Mouse (Mus musculus): ENCODE data around the gene Olfr1039. TPM values are rescaled to one million over a fixed set of nuclear protein-coding genes. Genes with fewer than 3 reads are reported as not detected.
"Not testable (repeated sequence)": the region's sequence is repeated elsewhere in the genome, so short reads cannot be mapped to it uniquely, and the experiment has no call there.

The Olfr1039 gene
- not detected in 2 replicates for polyA plus RNA-seq (2015; fragmentation: Nextera tagmentation; extraction: Ambion mirVana)

DNA sequence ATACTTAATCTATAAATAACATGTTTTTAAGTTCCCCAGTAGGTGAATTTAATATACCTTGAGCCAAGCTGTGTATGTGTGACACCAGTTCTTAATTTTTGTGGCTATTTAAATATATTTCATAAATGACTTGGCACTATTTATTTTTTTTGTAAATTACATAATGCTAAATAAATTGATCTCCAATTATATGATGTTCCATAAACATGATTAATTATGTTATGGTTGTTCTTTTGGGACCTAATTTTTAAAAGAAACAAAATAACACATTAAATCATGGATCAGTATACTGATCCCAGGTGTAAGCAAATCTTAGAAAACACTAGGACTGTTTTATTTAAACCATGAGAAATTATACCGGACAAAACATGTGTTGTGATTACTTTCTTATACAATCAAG, at the start of gene Olfr1039:
TSS of gene Olfr1039 (minus strand) at position 101 of the 400 bp plus-strand sequence.
- ATAC-seq (ENCODE audit: borderline replicate concordance, extremely low read depth, low FRiP score, low TSS enrichment), result no peak
- WGBS, result 96% methylated on average over 1 of the region's 1 CpGs
- Histone ChIP-seq H3K9ac (no peak within 1 kb of the TSS), H3K9me3 (no peaks in the 10 kb centered on the region), H3K27me3 (no peaks in the 10 kb centered on the region), H3K4me3 (no peak within 1 kb of the TSS), H3K36me3 (no peaks in the 10 kb centered on the region), H3K4me2 (no peak within 1 kb of the TSS), H3K4me1 (no peaks in the 10 kb centered on the region), H3K27ac (no peak within 1 kb of the TSS)

DNA sequence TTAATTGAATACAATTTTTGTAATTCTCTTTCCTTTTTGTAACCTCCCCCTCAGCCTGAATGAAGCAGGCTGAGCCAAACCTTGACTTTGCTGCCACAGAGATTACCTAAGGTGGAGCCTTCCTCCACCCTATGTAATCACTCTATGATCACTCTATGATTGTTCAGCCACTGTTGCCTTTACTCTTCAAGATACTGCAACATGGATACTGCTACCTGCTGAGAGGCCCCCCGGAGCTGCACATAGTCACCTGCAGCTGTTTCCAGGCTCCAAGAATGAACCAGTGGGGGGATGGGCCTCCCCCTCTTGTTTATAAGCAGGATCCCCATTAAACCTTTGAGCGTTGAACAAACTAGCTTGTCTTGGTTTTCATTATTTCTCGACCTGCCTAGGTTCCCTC, 44.2 kb upstream of the Olfr1039 start:
- Histone ChIP-seq H3K4me2 (no peak overlapping the region), H3K36me3 (no peaks in the 10 kb centered on the region), H3K4me1 (no peaks in the 10 kb centered on the region), H3K27me3 (no peaks in the 10 kb centered on the region), H3K9ac (no peak overlapping the region), H3K9me3 (no peaks in the 10 kb centered on the region), H3K27ac (no peak overlapping the region), H3K4me3 (no peak overlapping the region)
- WGBS, result 87% methylated on average over 3 of the region's 3 CpGs
- no peak for ATAC-seq (ENCODE audit: borderline replicate concordance, extremely low read depth, low FRiP score, low TSS enrichment)

DNA sequence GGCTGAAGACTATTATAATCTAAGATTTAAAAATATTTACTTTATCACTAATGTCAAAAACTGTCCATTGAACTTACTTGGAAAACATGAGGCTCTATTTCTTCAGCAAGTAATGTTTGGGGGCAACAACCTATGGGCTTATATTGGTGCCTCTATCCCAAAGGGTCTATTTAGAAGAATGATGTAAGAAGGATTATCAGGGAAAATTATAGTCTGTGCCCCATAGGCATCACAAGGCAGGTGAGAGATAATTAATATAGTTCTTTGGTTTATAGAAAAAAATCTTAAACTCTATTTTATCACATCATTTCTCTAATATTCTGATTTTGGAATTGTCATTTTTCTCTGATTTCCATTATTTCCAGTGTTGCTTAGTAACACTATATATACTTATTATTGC, 42.0 kb upstream of the Olfr1039 start, which contains the start of gene Olfr1044:
TSS of gene Olfr1044 (minus strand) at position 101 of the 400 bp plus-strand sequence.
- Histone ChIP-seq H3K27ac (no peak within 1 kb of the TSS), H3K4me1 (no peaks in the 10 kb centered on the region), H3K4me3 (no peak within 1 kb of the TSS), H3K9ac (no peak within 1 kb of the TSS), H3K36me3 (no peaks in the 10 kb centered on the region), H3K4me2 (no peak within 1 kb of the TSS), H3K27me3 (no peaks in the 10 kb centered on the region), H3K9me3 (no peaks in the 10 kb centered on the region)
- no peak for ATAC-seq (ENCODE audit: borderline replicate concordance, extremely low read depth, low FRiP score, low TSS enrichment)

DNA sequence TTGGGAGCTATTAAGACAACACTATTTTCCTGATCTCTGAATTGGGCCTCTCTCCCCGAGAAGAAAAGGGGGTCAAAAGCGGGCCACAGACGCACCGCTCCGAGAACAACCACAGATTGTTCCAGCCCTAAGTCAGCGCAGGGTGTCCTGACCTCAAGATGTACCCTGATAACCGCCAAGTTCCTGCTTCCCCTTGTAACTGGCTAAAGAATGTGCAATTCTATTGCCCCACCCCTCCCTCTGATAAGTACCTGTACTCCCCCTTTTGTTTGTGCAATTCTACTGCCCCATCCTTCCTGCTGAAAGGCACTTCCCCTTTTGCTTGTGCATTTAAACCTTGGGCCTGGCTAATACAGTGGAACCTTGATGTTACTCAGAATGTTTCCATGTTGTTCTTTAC, 39.7 kb upstream of the Olfr1039 start:
- not testable (repeated sequence) for ATAC-seq (ENCODE audit: borderline replicate concordance, extremely low read depth, low FRiP score, low TSS enrichment); H3K27me3 ChIP-seq; H3K9me3 ChIP-seq; H3K27ac ChIP-seq; H3K4me2 ChIP-seq; H3K9ac ChIP-seq; H3K4me1 ChIP-seq; H3K4me3 ChIP-seq; H3K36me3 ChIP-seq
- 69% methylated on average over 7 of the region's 7 CpGs for WGBS

DNA sequence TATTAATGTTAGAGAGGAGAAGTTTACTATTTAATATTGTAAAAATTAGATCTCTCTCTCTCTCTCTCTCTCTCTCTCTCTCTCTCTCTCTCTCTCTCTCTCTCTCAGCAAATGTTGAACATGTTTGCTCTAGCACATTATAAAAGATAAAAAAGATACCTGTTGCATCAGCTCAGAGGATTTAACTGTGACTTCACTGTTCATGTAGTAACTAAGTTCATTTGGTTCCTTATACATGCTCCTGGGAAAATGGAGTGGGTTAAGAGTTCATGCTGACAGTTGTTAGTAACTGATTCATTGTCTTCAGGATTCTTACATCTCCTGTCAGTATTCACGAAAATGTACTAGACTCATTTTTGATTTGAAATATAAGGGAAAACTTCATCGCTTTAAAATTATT, 31.7 kb upstream of the Olfr1039 start, which contains the start of gene Olfr1043:
TSS of gene Olfr1043 (minus strand) at position 101 of the 400 bp plus-strand sequence.
- no peak within 1 kb of the TSS for H3K4me3 ChIP-seq
- H3K27me3 ChIP-seq, result no peaks in the 10 kb centered on the region
- no peak for ATAC-seq (ENCODE audit: borderline replicate concordance, extremely low read depth, low FRiP score, low TSS enrichment)
- no peak within 1 kb of the TSS for H3K27ac ChIP-seq
- H3K4me1 ChIP-seq, result no peaks in the 10 kb centered on the region
- H3K9me3 ChIP-seq, result no peaks in the 10 kb centered on the region
- H3K4me2 ChIP-seq, result no peak within 1 kb of the TSS
- 81% methylated on average over 2 of the region's 2 CpGs for WGBS
- H3K9ac ChIP-seq, result no peak within 1 kb of the TSS
- H3K36me3 ChIP-seq, result no peaks in the 10 kb centered on the region

DNA sequence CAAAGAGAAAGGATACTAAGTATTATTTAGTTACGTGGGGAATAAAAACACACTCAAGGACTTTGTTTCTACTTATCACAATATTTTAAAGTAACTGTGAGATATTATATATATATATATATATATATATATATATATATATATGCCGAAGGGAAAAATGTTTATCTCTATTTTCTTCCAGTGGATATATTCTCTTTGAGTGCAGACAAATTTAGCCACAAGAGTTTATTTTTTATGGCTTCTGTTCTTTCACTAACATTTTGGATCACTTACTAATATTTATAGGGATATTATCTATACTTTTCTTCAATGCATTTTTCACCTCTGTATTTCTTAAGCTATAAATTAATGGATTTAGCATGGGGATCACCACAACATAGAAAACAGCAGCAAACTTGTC, 26.0 kb upstream of the Olfr1039 start, which contains the start of gene Olfr1042:
TSS of gene Olfr1042 (minus strand) at position 101 of the 400 bp plus-strand sequence.
- Histone ChIP-seq H3K9ac (no peak within 1 kb of the TSS), H3K4me1 (no peaks in the 10 kb centered on the region), H3K9me3 (no peaks in the 10 kb centered on the region), H3K4me3 (no peak within 1 kb of the TSS), H3K4me2 (no peak within 1 kb of the TSS), H3K36me3 (no peaks in the 10 kb centered on the region), H3K27me3 (no peaks in the 10 kb centered on the region), H3K27ac (no peak within 1 kb of the TSS)
- 79% methylated on average over 2 of the region's 2 CpGs for WGBS
- ATAC-seq (ENCODE audit: borderline replicate concordance, extremely low read depth, low FRiP score, low TSS enrichment), result no peak

DNA sequence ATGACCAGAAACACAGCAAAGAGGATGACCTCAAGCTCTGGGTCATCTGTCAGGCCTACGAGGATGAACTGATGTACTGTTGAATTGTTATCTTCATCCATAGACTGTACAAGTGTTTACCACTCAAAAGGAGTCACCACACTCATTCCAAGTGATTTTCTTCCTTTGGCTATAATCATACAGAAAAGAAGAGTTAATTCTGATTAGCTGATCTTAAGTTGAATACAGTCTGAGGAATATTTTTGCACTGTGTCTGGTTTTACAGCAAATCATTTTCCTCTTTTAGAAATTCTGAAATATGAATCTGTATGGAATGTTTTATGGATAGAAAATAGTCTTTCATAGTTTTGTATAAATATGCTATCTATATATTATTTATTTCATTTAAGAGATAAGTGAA, 10.9 kb upstream of the Olfr1039 start, which contains the start of gene Olfr1040:
TSS of gene Olfr1040 (minus strand) at position 101 of the 400 bp plus-strand sequence.
- H3K9me3 ChIP-seq, result no peaks in the 10 kb centered on the region
- H3K27ac ChIP-seq, result no peak within 1 kb of the TSS
- no peak for ATAC-seq (ENCODE audit: borderline replicate concordance, extremely low read depth, low FRiP score, low TSS enrichment)
- H3K9ac ChIP-seq, result no peak within 1 kb of the TSS
- 62% methylated on average over 1 of the region's 1 CpGs for WGBS
- no peaks in the 10 kb centered on the region for H3K4me1 ChIP-seq
- no peaks in the 10 kb centered on the region for H3K36me3 ChIP-seq
- H3K4me3 ChIP-seq, result no peak within 1 kb of the TSS
- H3K27me3 ChIP-seq, result no peaks in the 10 kb centered on the region
- no peak within 1 kb of the TSS for H3K4me2 ChIP-seq

DNA sequence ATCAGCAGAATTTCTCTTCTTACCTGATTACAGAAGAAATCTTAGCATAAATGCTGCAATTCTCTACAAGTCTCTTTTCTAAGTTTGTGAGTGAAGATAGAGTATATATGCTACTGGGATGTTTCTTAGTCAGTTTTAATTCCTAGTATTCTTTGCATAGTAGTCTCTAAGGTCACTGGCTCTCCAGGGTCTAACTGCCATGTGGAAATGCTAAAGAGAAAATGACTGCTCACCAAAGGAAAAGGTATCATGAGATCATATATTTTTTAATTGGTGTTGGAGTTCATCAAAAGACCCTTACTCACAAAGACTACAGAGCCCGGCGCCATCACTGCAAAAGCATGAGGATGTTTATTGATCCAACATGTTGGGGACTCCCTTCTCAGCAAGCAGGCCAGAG, 48.4 kb downstream of the Olfr1039 start, which contains the start of gene Olfr1037:
TSS of gene Olfr1037 (minus strand) at position 101 of the 400 bp plus-strand sequence.
- ATAC-seq (ENCODE audit: borderline replicate concordance, extremely low read depth, low FRiP score, low TSS enrichment), result no peak
- WGBS, result 88% methylated on average over 2 of the region's 2 CpGs
- H3K27me3 ChIP-seq, result no peaks in the 10 kb centered on the region
- no peak within 1 kb of the TSS for H3K4me2 ChIP-seq
- no peaks in the 10 kb centered on the region for H3K9me3 ChIP-seq
- H3K36me3 ChIP-seq, result no peaks in the 10 kb centered on the region
- no peak within 1 kb of the TSS for H3K27ac ChIP-seq
- H3K9ac ChIP-seq, result no peak within 1 kb of the TSS
- H3K4me3 ChIP-seq, result no peak within 1 kb of the TSS
- no peaks in the 10 kb centered on the region for H3K4me1 ChIP-seq

DNA sequence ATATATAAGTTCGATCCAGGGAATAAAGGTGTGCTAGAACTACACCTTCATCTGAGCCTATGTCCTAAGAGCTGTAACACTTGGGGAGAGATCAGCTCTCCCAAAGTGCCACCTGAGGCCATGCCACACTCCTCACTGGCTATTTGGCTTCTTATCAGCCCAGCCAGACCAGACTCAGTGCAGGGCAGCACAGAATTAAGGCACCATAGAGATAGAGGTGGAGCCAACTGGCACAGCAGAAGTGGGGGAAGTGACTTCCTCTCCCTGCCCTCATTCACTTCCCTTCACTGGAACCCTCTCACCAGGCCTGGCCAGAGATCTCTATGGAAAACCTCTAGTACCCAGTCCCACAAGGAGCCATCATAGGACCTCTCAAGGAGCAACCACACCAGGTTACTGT, 55.2 kb downstream of the Olfr1039 start:
- H3K4me3 ChIP-seq; ATAC-seq (ENCODE audit: borderline replicate concordance, extremely low read depth, low FRiP score, low TSS enrichment); H3K27me3 ChIP-seq; H3K27ac ChIP-seq; H3K4me1 ChIP-seq; H3K36me3 ChIP-seq; H3K9ac ChIP-seq; H3K4me2 ChIP-seq; H3K9me3 ChIP-seq: not testable (repeated sequence)
- WGBS, result 88% methylated on average over 1 of the region's 1 CpGs

Other genes with a start within 250 kb of the Olfr1039 start
- not detected in 2 replicates for gene Olfr1024, start 230.9 kb downstream of the Olfr1039 start, polyA plus RNA-seq (2015; fragmentation: Nextera tagmentation; extraction: Ambion mirVana)
- not detected in 2 replicates for gene Olfr1025-ps1, start 220.7 kb downstream of the Olfr1039 start, polyA plus RNA-seq (2015; fragmentation: Nextera tagmentation; extraction: Ambion mirVana)
- gene Olfr1026, start 214.4 kb downstream of the Olfr1039 start, polyA plus RNA-seq (2015; fragmentation: Nextera tagmentation; extraction: Ambion mirVana), result not detected in 2 replicates
- not detected in 2 replicates for gene Olfr1028, start 185.5 kb downstream of the Olfr1039 start, polyA plus RNA-seq (2015; fragmentation: Nextera tagmentation; extraction: Ambion mirVana)
- not detected in 2 replicates for gene Olfr1029, start 162.0 kb downstream of the Olfr1039 start, polyA plus RNA-seq (2015; fragmentation: Nextera tagmentation; extraction: Ambion mirVana)
- not detected in 2 replicates for gene Olfr1030, start 156.7 kb downstream of the Olfr1039 start, polyA plus RNA-seq (2015; fragmentation: Nextera tagmentation; extraction: Ambion mirVana)
- gene Olfr1031, start 145.6 kb downstream of the Olfr1039 start, polyA plus RNA-seq (2015; fragmentation: Nextera tagmentation; extraction: Ambion mirVana), result not detected in 2 replicates
- gene Olfr1032, start 130.4 kb downstream of the Olfr1039 start, polyA plus RNA-seq (2015; fragmentation: Nextera tagmentation; extraction: Ambion mirVana), result not detected in 2 replicates
- gene Olfr1033, start 115.3 kb downstream of the Olfr1039 start, polyA plus RNA-seq (2015; fragmentation: Nextera tagmentation; extraction: Ambion mirVana), result 2.3 and 3.1 TPM in 2 replicates
- gene Olfr1034, start 90.1 kb downstream of the Olfr1039 start, polyA plus RNA-seq (2015; fragmentation: Nextera tagmentation; extraction: Ambion mirVana), result not detected in 2 replicates
- gene Olfr1036, start 61.9 kb downstream of the Olfr1039 start, polyA plus RNA-seq (2015; fragmentation: Nextera tagmentation; extraction: Ambion mirVana), result not detected in 2 replicates
- not detected in 2 replicates for gene Olfr1037, start 48.5 kb downstream of the Olfr1039 start, polyA plus RNA-seq (2015; fragmentation: Nextera tagmentation; extraction: Ambion mirVana)
- gene Olfr1040, start 10.8 kb upstream of the Olfr1039 start, polyA plus RNA-seq (2015; fragmentation: Nextera tagmentation; extraction: Ambion mirVana), result not detected in 2 replicates
- gene Olfr1042, start 25.9 kb upstream of the Olfr1039 start, polyA plus RNA-seq (2015; fragmentation: Nextera tagmentation; extraction: Ambion mirVana), result not detected in 2 replicates
- not detected in 2 replicates for gene Olfr1043, start 31.6 kb upstream of the Olfr1039 start, polyA plus RNA-seq (2015; fragmentation: Nextera tagmentation; extraction: Ambion mirVana)
- gene Olfr1044, start 41.9 kb upstream of the Olfr1039 start, polyA plus RNA-seq (2015; fragmentation: Nextera tagmentation; extraction: Ambion mirVana), result not detected in 2 replicates
- gene Olfr52, start 49.8 kb upstream of the Olfr1039 start, polyA plus RNA-seq (2015; fragmentation: Nextera tagmentation; extraction: Ambion mirVana), result not detected in 2 replicates
- not detected in 2 replicates for gene Olfr1045, start 67.1 kb upstream of the Olfr1039 start, polyA plus RNA-seq (2015; fragmentation: Nextera tagmentation; extraction: Ambion mirVana)
- gene Olfr1046, start 83.4 kb upstream of the Olfr1039 start, polyA plus RNA-seq (2015; fragmentation: Nextera tagmentation; extraction: Ambion mirVana), result not detected in 2 replicates
- not detected in 2 replicates for gene Olfr1047, start 95.5 kb upstream of the Olfr1039 start, polyA plus RNA-seq (2015; fragmentation: Nextera tagmentation; extraction: Ambion mirVana)
- gene Olfr1048, start 104.4 kb upstream of the Olfr1039 start, polyA plus RNA-seq (2015; fragmentation: Nextera tagmentation; extraction: Ambion mirVana), result not detected in 2 replicates
- not detected in 2 replicates for gene Olfr1049, start 122.4 kb upstream of the Olfr1039 start, polyA plus RNA-seq (2015; fragmentation: Nextera tagmentation; extraction: Ambion mirVana)
- not detected in 2 replicates for gene Olfr1051, start 143.2 kb upstream of the Olfr1039 start, polyA plus RNA-seq (2015; fragmentation: Nextera tagmentation; extraction: Ambion mirVana)
- not detected in 2 replicates for gene Olfr1052, start 156.5 kb upstream of the Olfr1039 start, polyA plus RNA-seq (2015; fragmentation: Nextera tagmentation; extraction: Ambion mirVana)
- not detected in 2 replicates for gene Olfr1053, start 179.4 kb upstream of the Olfr1039 start, polyA plus RNA-seq (2015; fragmentation: Nextera tagmentation; extraction: Ambion mirVana)
- not detected in 2 replicates for gene Olfr1054, start 199.5 kb upstream of the Olfr1039 start, polyA plus RNA-seq (2015; fragmentation: Nextera tagmentation; extraction: Ambion mirVana)
- not detected in 2 replicates for gene Olfr1055, start 214.4 kb upstream of the Olfr1039 start, polyA plus RNA-seq (2015; fragmentation: Nextera tagmentation; extraction: Ambion mirVana)
- not detected in 2 replicates for gene Olfr1056, start 226.5 kb upstream of the Olfr1039 start, polyA plus RNA-seq (2015; fragmentation: Nextera tagmentation; extraction: Ambion mirVana)
- not detected in 2 replicates for gene Olfr1057, start 242.5 kb upstream of the Olfr1039 start, polyA plus RNA-seq (2015; fragmentation: Nextera tagmentation; extraction: Ambion mirVana)